Mouse (Mus musculus) lung, embryonic 16.5 days (tissue): ENCODE data around the gene Sh3glb2. TPM values are rescaled to one million over a fixed set of nuclear protein-coding genes. Genes with fewer than 3 reads are reported as not detected.

Source experiments
- ATAC-seq: fragments of 200-750 bp; cut with Nextera tagmentation; 2 replicates; pipeline ENCODE4 v1.8.0; 2017; ENCODE audit warnings: low read depth, mild to moderate bottlenecking, moderate library complexity
- H3K27ac ChIP-seq: fragments of 300-500 bp; sonication (generic); 2 replicates; pipeline ENCODE4 v1.5.1; 2014; ENCODE audit warnings: mild to moderate bottlenecking, control low read depth, low read length
- H3K27me3 ChIP-seq: fragments of 300-500 bp; sonication (generic); 2 replicates; pipeline ENCODE4 v1.6.1; 2014; ENCODE audit warnings: low read depth, low read length, mixed read lengths; ENCODE audit not compliant: control insufficient read depth, insufficient read depth
- H3K36me3 ChIP-seq: fragments of 300-500 bp; sonication (generic); 2 replicates; pipeline ENCODE4 v1.6.1; 2014; ENCODE audit warnings: low read length; ENCODE audit not compliant: control insufficient read depth, insufficient read depth
- H3K4me1 ChIP-seq: fragments of 300-500 bp; sonication (generic); replicated peaks from 2 replicates; pipeline ENCODE4 v1.6.1; 2014; ENCODE audit warnings: low read length, mixed read lengths; ENCODE audit not compliant: control insufficient read depth, insufficient read depth
- H3K4me2 ChIP-seq: fragments of 300-500 bp; sonication (generic); 2 replicates; pipeline ENCODE4 v1.6.1; 2014; ENCODE audit warnings: low read depth, low read length, control low read depth
- H3K4me3 ChIP-seq: fragments of 300-500 bp; sonication (generic); 2 replicates; pipeline ENCODE4 v1.5.1; 2014; ENCODE audit warnings: mild to moderate bottlenecking, low read length, control low read depth
- H3K9ac ChIP-seq: fragments of 300-500 bp; sonication (generic); 2 replicates; pipeline ENCODE4 v1.6.1; 2014; ENCODE audit warnings: low read length, control low read depth
- H3K9me3 ChIP-seq: fragments of 300-500 bp; sonication (generic); 2 replicates; pipeline ENCODE4 v1.6.1; 2016; ENCODE audit warnings: low read length; ENCODE audit not compliant: control insufficient read depth
- WGBS: fragments of 180-500 bp; shearing (Covaris S2); extraction: QIAGEN DNeasy Blood & Tissue Kit; methylation state at CpG from one replicate; pipeline ENCODE4 v1.1.7; 2014; 5-methylcytosine and 5-hydroxymethylcytosine counted together
- polyA plus RNA-seq: library from polyadenylated mRNA; unstranded; fragments of >200 nt; fragmentation: Nextera tagmentation; extraction: Ambion mirVana; gene quantifications from 2 replicates; pipeline ENCODE4 v1.2.1, GENCODE M21; 2015

The Sh3glb2 gene
- polyA plus RNA-seq, 1 experiment from 2014 or later, result 83.9 TPM

GRCm38 (mm10) chr2:30386913-30387312 is 27.8 kb upstream of the Sh3glb2 start:
- no peak for ATAC-seq
- Histone ChIP-seq H3K27me3 (no peaks in the 10 kb centered on the region), H3K4me2 (no peak overlapping the region), H3K27ac (no peak overlapping the region), H3K36me3 (peaks cover 9% of the 10 kb centered on the region), H3K9me3 (0 out of 2 replicates have a peak, but pooled peaks cover 3% of the 10 kb centered on the region), H3K4me3 (no peak overlapping the region), H3K4me1 (no peaks in the 10 kb centered on the region), H3K9ac (no peak overlapping the region)
- 71% methylated on average over 9 of the region's 9 CpGs for WGBS

- H3K4me3 ChIP-seq, result no peak overlapping the region
- 0 out of 2 replicates have a peak, but pooled peaks cover 3% of the 10 kb centered on the region for H3K9me3 ChIP-seq
- no peaks in the 10 kb centered on the region for H3K27me3 ChIP-seq
- H3K9ac ChIP-seq, result no peak overlapping the region
- no peak overlapping the region for H3K27ac ChIP-seq
- H3K36me3 ChIP-seq, result peaks cover 16% of the 10 kb centered on the region
- WGBS, result 80% methylated on average over 4 of the region's 4 CpGs
- no peaks in the 10 kb centered on the region for H3K4me1 ChIP-seq
- ATAC-seq, result no peak
- no peak overlapping the region for H3K4me2 ChIP-seq
Observed at GRCm38 (mm10) chr2:30385591-30385990, 26.5 kb upstream of the Sh3glb2 start.

- WGBS, result 66% methylated on average over 5 of the region's 5 CpGs
- no peak overlapping the region for H3K9ac ChIP-seq
- peaks cover 16% of the 10 kb centered on the region for H3K36me3 ChIP-seq
- no peak overlapping the region for H3K4me3 ChIP-seq
- no peaks in the 10 kb centered on the region for H3K27me3 ChIP-seq
- 0 out of 2 replicates have a peak, but pooled peaks cover 3% of the 10 kb centered on the region for H3K9me3 ChIP-seq
- ATAC-seq, result no peak
- no peak overlapping the region for H3K4me2 ChIP-seq
- H3K4me1 ChIP-seq, result no peaks in the 10 kb centered on the region
- H3K27ac ChIP-seq, result no peak overlapping the region
Observed at GRCm38 (mm10) chr2:30384814-30385213, 25.7 kb upstream of the Sh3glb2 start.

GRCm38 (mm10) chr2:30381377-30381725 is 22.2 kb upstream of the Sh3glb2 start:
- no peak overlapping the region for H3K9ac ChIP-seq
- no peak overlapping the region for H3K27ac ChIP-seq
- H3K4me3 ChIP-seq, result no peak overlapping the region
- 89% methylated on average over 4 of the region's 4 CpGs for WGBS
- ATAC-seq, result no peak
- H3K4me2 ChIP-seq, result no peak overlapping the region
- peaks cover 39% of the 10 kb centered on the region for H3K36me3 ChIP-seq
- H3K9me3 ChIP-seq, result no peaks in the 10 kb centered on the region
- peaks cover 3% of the 10 kb centered on the region; the same call in 1 of the 2 replicates for H3K4me1 ChIP-seq
- no peaks in the 10 kb centered on the region for H3K27me3 ChIP-seq

- peaks cover 44% of the 10 kb centered on the region for H3K36me3 ChIP-seq
- no peak for ATAC-seq
- no peak overlapping the region for H3K27ac ChIP-seq
- H3K9me3 ChIP-seq, result no peaks in the 10 kb centered on the region
- WGBS, result 86% methylated on average over 10 of the region's 10 CpGs
- H3K27me3 ChIP-seq, result no peaks in the 10 kb centered on the region
- H3K4me2 ChIP-seq, result no peak overlapping the region
- H3K9ac ChIP-seq, result no peak overlapping the region
- peaks cover 3% of the 10 kb centered on the region; the same call in 1 of the 2 replicates for H3K4me1 ChIP-seq
- H3K4me3 ChIP-seq, result no peak overlapping the region
Observed at GRCm38 (mm10) chr2:30380564-30381376, 21.6 kb upstream of the Sh3glb2 start.

- H3K36me3 ChIP-seq, result peaks cover 43% of the 10 kb centered on the region
- WGBS, result 59% methylated on average over 7 of the region's 7 CpGs
- ATAC-seq, result peak; percentile 76
Observed at GRCm38 (mm10) chr2:30379307-30379706, 20.2 kb upstream of the Sh3glb2 start.

GRCm38 (mm10) chr2:30377721-30378120 is 18.6 kb upstream of the Sh3glb2 start:
- WGBS, result 77% methylated on average over 5 of the region's 5 CpGs
- Histone ChIP-seq H3K9me3 (no peaks in the 10 kb centered on the region), H3K4me1 (peaks cover 3% of the 10 kb centered on the region; the same call in 1 of the 2 replicates), H3K9ac (no peak overlapping the region), H3K4me2 (no peak overlapping the region), H3K27me3 (no peaks in the 10 kb centered on the region), H3K4me3 (no peak overlapping the region), H3K27ac (no peak overlapping the region), H3K36me3 (peaks cover 45% of the 10 kb centered on the region)
- ATAC-seq, result no peak

More at GRCm38 (mm10) chr2:30379307-30379706, 20.2 kb upstream of the Sh3glb2 start:
- Histone ChIP-seq H3K9me3 (no peaks in the 10 kb centered on the region), H3K9ac (no peak overlapping the region), H3K27ac (no peak overlapping the region), H3K4me3 (no peak overlapping the region), H3K4me2 (no peak overlapping the region), H3K27me3 (no peaks in the 10 kb centered on the region), H3K4me1 (peaks cover 3% of the 10 kb centered on the region; the same call in 1 of the 2 replicates)

- 91% methylated on average over 10 of the region's 10 CpGs for WGBS
- no peak overlapping the region for H3K4me3 ChIP-seq
- H3K36me3 ChIP-seq, result peaks cover 45% of the 10 kb centered on the region
- H3K9ac ChIP-seq, result no peak overlapping the region
- ATAC-seq, result no peak
- no peaks in the 10 kb centered on the region for H3K9me3 ChIP-seq
- H3K27ac ChIP-seq, result no peak overlapping the region
- H3K4me1 ChIP-seq, result peaks cover 3% of the 10 kb centered on the region; the same call in 1 of the 2 replicates
- no peak overlapping the region for H3K4me2 ChIP-seq
- H3K27me3 ChIP-seq, result no peaks in the 10 kb centered on the region
Observed at GRCm38 (mm10) chr2:30375893-30376292, 16.8 kb upstream of the Sh3glb2 start.

GRCm38 (mm10) chr2:30372726-30373125 is 13.6 kb upstream of the Sh3glb2 start:
- H3K27me3 ChIP-seq, result no peaks in the 10 kb centered on the region
- H3K9me3 ChIP-seq, result no peaks in the 10 kb centered on the region
- ATAC-seq, result no peak
- H3K4me3 ChIP-seq, result no peak overlapping the region
- WGBS, result 96% methylated on average over 5 of the region's 5 CpGs
- peaks cover 60% of the 10 kb centered on the region for H3K36me3 ChIP-seq
- no peak overlapping the region for H3K4me2 ChIP-seq
- no peaks in the 10 kb centered on the region for H3K4me1 ChIP-seq
- H3K9ac ChIP-seq, result no peak overlapping the region
- H3K27ac ChIP-seq, result no peak overlapping the region
